Mouse (Mus musculus): ENCODE measurements around the gene Rslcan18. TPM values are rescaled to one million over a fixed set of nuclear protein-coding genes. Genes with fewer than 3 reads are reported as not detected.

The Rslcan18 gene
- 2.2 TPM for polyA plus RNA-seq (2014; fragmentation: Illumina TruSeq; extraction: RNeasy Lipid Tissue Mini Kit (QIAGEN cat#74804); ENCODE audit: low read depth, low replicate concordance)

DNA sequence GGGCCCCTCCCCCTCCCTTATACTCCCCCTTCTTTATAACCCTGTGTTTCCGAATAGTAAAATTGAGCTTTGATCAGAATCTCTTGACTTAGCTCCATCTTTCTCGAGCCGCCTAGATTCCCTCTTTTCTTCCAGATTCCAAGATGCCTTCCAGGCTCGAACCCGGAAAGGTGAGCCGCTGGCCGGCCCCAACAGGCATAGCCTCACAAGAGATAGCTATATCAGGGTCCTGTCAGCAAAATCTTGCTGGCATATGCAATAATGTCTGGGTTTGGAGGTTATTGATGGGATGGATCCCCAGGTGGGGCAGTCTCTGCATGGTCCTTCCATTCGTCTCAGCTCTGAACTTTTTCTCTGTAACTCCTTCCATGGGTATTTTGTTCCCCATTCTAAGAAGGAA, at the start of gene Rslcan18:
Gene Rslcan18 (minus strand): TSS at position 101 of the 400 bp plus-strand sequence.

GRCm38 (mm10) chr13:67121360-67121759, 5.3 kb upstream of the Rslcan18 start, which contains the start of gene Zfp759:
Gene Zfp759, plus strand, starts transcription at chr13:67121660.

GRCm38 (mm10) chr13:67108194-67108820, 7.8 kb downstream of the Rslcan18 start, which contains the start of gene Gm28557:
Gene Gm28557, minus strand, starts transcription at chr13:67108604.

GRCm38 (mm10) chr13:67097876-67098275, 18.2 kb downstream of the Rslcan18 start, which contains the start of gene Zfp708:
Gene Zfp708, minus strand, starts transcription at chr13:67097976.

DNA sequence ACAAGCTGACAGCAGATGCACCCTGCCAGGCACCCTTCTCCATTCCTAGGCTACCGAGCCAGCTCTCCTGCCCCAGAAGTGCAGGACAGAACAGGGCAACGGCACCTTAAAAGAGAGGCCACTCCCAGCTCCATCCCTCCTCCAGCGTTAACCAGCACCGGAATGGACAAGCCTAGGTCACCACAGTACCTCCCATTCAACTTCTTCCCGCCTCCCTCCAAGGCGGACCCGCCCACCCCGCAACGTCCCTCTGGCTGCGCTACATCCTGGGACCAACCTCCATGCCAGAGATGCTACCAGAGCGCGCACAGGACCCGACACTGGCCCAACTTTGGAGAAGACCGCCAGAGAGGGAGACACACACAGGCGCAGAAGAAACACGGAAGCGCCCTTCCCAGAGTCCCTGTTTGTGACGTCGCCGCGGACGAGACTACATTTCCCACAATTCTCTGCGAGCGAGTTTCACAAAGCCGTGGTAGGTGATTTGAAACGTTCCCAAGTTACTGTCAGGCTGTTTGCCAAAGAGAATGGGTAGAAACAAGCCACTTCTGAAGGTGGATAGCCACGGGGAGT, 55.2 kb downstream of the Rslcan18 start, which contains the start of gene Zfp712:
Gene Zfp712 (minus strand): TSS at position 385 of the 573 bp plus-strand sequence.

Other genes with a start within 250 kb of the Rslcan18 start
- 2.9 TPM for gene Gm10767, start 211.3 kb downstream of the Rslcan18 start, polyA plus RNA-seq (2014; fragmentation: Illumina TruSeq; extraction: RNeasy Lipid Tissue Mini Kit (QIAGEN cat#74804); ENCODE audit: low read depth, low replicate concordance)
- 10.9 TPM for gene Zfp712, start 55.1 kb downstream of the Rslcan18 start, polyA plus RNA-seq (2014; fragmentation: Illumina TruSeq; extraction: RNeasy Lipid Tissue Mini Kit (QIAGEN cat#74804); ENCODE audit: low read depth, low replicate concordance)
- gene Zfp708, start 18.3 kb downstream of the Rslcan18 start, polyA plus RNA-seq (2014; fragmentation: Illumina TruSeq; extraction: RNeasy Lipid Tissue Mini Kit (QIAGEN cat#74804); ENCODE audit: low read depth, low replicate concordance) = 27.5 TPM
- 8.3 TPM for gene Gm28557, start 7.7 kb downstream of the Rslcan18 start, polyA plus RNA-seq (2014; fragmentation: Illumina TruSeq; extraction: RNeasy Lipid Tissue Mini Kit (QIAGEN cat#74804); ENCODE audit: low read depth, low replicate concordance)
- 16.9 TPM for gene Zfp759, start 5.4 kb upstream of the Rslcan18 start, polyA plus RNA-seq (2014; fragmentation: Illumina TruSeq; extraction: RNeasy Lipid Tissue Mini Kit (QIAGEN cat#74804); ENCODE audit: low read depth, low replicate concordance)
- 25.2 TPM for gene Rsl1, start 56.9 kb upstream of the Rslcan18 start, polyA plus RNA-seq (2014; fragmentation: Illumina TruSeq; extraction: RNeasy Lipid Tissue Mini Kit (QIAGEN cat#74804); ENCODE audit: low read depth, low replicate concordance)
- gene Zfp455, start 78.2 kb upstream of the Rslcan18 start, polyA plus RNA-seq (2014; fragmentation: Illumina TruSeq; extraction: RNeasy Lipid Tissue Mini Kit (QIAGEN cat#74804); ENCODE audit: low read depth, low replicate concordance) = 10.6 TPM
- gene Zfp458, start 162.2 kb upstream of the Rslcan18 start, polyA plus RNA-seq (2014; fragmentation: Illumina TruSeq; extraction: RNeasy Lipid Tissue Mini Kit (QIAGEN cat#74804); ENCODE audit: low read depth, low replicate concordance) = 11.7 TPM
- gene Zfp457, start 190.2 kb upstream of the Rslcan18 start, polyA plus RNA-seq (2014; fragmentation: Illumina TruSeq; extraction: RNeasy Lipid Tissue Mini Kit (QIAGEN cat#74804); ENCODE audit: low read depth, low replicate concordance) = 1.3 TPM
- 21.8 TPM for gene Zfp595, start 216.3 kb upstream of the Rslcan18 start, polyA plus RNA-seq (2014; fragmentation: Illumina TruSeq; extraction: RNeasy Lipid Tissue Mini Kit (QIAGEN cat#74804); ENCODE audit: low read depth, low replicate concordance)
- 2.8 TPM for gene Gm28044, start 244.3 kb upstream of the Rslcan18 start, polyA plus RNA-seq (2014; fragmentation: Illumina TruSeq; extraction: RNeasy Lipid Tissue Mini Kit (QIAGEN cat#74804); ENCODE audit: low read depth, low replicate concordance)
- gene Zfp953, start 244.3 kb upstream of the Rslcan18 start, polyA plus RNA-seq (2014; fragmentation: Illumina TruSeq; extraction: RNeasy Lipid Tissue Mini Kit (QIAGEN cat#74804); ENCODE audit: low read depth, low replicate concordance) = 12.7 TPM

All from adrenal gland, adult 10 weeks (tissue).